Mouse (Mus musculus) lung, embryonic 14.5 days (tissue): ENCODE results near the gene Acox1. TPM values are rescaled to one million over a fixed set of nuclear protein-coding genes. Genes with fewer than 3 reads are reported as not detected.
A peak's percentile ranks its signal among the peaks of the same experiment; 100 is the strongest.

Source experiments
- ATAC-seq: fragments of 200-750 bp; cut with Nextera tagmentation; 2 replicates; pipeline ENCODE4 v1.8.0; 2017; ENCODE audit warnings: mild to moderate bottlenecking, moderate TSS enrichment, moderate library complexity; ENCODE audit not compliant: insufficient read depth
- DNase-seq: peaks from one replicate; pipeline ENCODE4 v3.0.0-alpha.2; 2015
- H3K27ac ChIP-seq: fragments of 300-500 bp; sonication (generic); 2 replicates; pipeline ENCODE4 v1.5.1; 2014; ENCODE audit warnings: low read depth, mild to moderate bottlenecking, moderate library complexity
- H3K27me3 ChIP-seq: fragments of 300-500 bp; sonication (generic); 2 replicates; pipeline ENCODE4 v1.6.1; 2014; ENCODE audit warnings: low read length, control low read depth; ENCODE audit not compliant: insufficient read depth
- H3K36me3 ChIP-seq: fragments of 300-500 bp; sonication (generic); 2 replicates; pipeline ENCODE4 v1.6.1; 2014; ENCODE audit warnings: control low read depth; ENCODE audit not compliant: insufficient read depth
- H3K4me1 ChIP-seq: fragments of 300-500 bp; sonication (generic); 2 replicates; pipeline ENCODE4 v1.6.1; 2014; ENCODE audit warnings: antibody characterized with exemption, control low read depth; ENCODE audit not compliant: insufficient read depth
- H3K4me2 ChIP-seq: fragments of 300-500 bp; sonication (generic); 2 replicates; pipeline ENCODE4 v1.6.1; 2014; ENCODE audit warnings: mild to moderate bottlenecking
- H3K4me3 ChIP-seq: fragments of 300-500 bp; sonication (generic); 2 replicates; pipeline ENCODE4 v1.5.1; 2014; ENCODE audit warnings: low read depth, low read length
- H3K9ac ChIP-seq: fragments of 300-500 bp; sonication (generic); 2 replicates; pipeline ENCODE4 v1.6.1; 2014
- H3K9me3 ChIP-seq: fragments of 300-500 bp; sonication (generic); 2 replicates; pipeline ENCODE4 v1.6.1; 2016; ENCODE audit warnings: low read depth, low read length, control low read depth
- CTCF ChIP-seq: IDR thresholded peaks from 2 replicates; pipeline ENCODE4 v1.5.1; 2016; ENCODE audit warnings: antibody characterized with exemption, low read depth
- WGBS: fragments of 180-500 bp; shearing (Covaris S2); extraction: QIAGEN DNeasy Blood & Tissue Kit; methylation state at CpG from one replicate; pipeline ENCODE4 v1.1.7; 2014; 5-methylcytosine and 5-hydroxymethylcytosine counted together
- polyA plus RNA-seq: library from polyadenylated mRNA; unstranded; fragments of >200 nt; fragmentation: Nextera tagmentation; extraction: Ambion mirVana; gene quantifications from 2 replicates; pipeline ENCODE4 v1.2.1, GENCODE M21; 2014

Acox1 gene
- polyA plus RNA-seq, 1 experiment from 2014 or later: 22.1 TPM

GRCm38 (mm10) chr11:116221931-116222739 lies 23.3 kb upstream of the Acox1 start:
- no peak overlapping the region for H3K27ac ChIP-seq
- 15% methylated on average over 53 of the region's 53 CpGs for WGBS
- H3K4me3 ChIP-seq: peak overlapping the region; percentile 35
- peak overlapping the region; percentile 13; the same call in 1 of the 2 replicates for H3K9ac ChIP-seq
- H3K9me3 ChIP-seq: peaks cover 4% of the 10 kb centered on the region; the same call in 1 of the 2 replicates
- H3K27me3 ChIP-seq: peaks cover 32% of the 10 kb centered on the region
- H3K36me3 ChIP-seq: 0 out of 2 replicates have a peak, but pooled peaks cover 4% of the 10 kb centered on the region
- TF ChIP-seq CTCF: peak; percentile 7; the same call in 1 of the 2 replicates
- H3K4me1 ChIP-seq: peaks cover 11% of the 10 kb centered on the region
- no peak for ATAC-seq
- H3K4me2 ChIP-seq: peak overlapping the region; percentile 70
- peak; percentile 56 for DNase-seq

DNA sequence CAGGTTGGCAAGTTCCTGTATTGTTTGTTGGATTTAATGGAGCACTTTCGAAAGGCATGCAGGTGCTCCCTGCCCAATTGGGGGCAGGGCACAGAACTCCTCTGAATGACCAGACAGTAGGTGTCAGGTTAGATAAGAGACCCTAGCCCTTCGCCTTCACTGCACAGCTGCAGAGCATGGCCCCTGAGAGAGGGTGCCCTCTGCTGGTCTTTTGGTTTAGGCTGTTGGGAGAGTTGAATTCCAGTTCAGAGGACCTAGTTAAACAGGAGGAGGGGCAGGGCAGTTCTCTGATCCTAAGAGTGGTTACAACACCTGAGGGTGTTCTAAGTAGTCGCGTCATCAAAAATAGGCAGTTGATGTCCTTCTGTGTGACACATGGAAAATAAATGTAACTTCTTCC lies 21.0 kb upstream of the Acox1 start:
- Histone ChIP-seq H3K9ac (no peak overlapping the region), H3K27me3 (peaks cover 32% of the 10 kb centered on the region), H3K9me3 (peaks cover 4% of the 10 kb centered on the region; the same call in 1 of the 2 replicates), H3K27ac (peak overlapping the region; percentile 89), H3K4me2 (no peak overlapping the region), H3K36me3 (0 out of 2 replicates have a peak, but pooled peaks cover 4% of the 10 kb centered on the region), H3K4me1 (peaks cover 11% of the 10 kb centered on the region), H3K4me3 (no peak overlapping the region)
- 0 out of 2 replicates have a peak, but pooled peaks have one; percentile 18 for ATAC-seq
- DNase-seq: peak; percentile 85
- peak; percentile 80 for TF ChIP-seq CTCF
- WGBS: 20% methylated on average over 4 of the region's 4 CpGs

GRCm38 (mm10) chr11:116218737-116219400 lies 20.0 kb upstream of the Acox1 start:
- peak; percentile 91 for ATAC-seq
- H3K27me3 ChIP-seq: peaks cover 28% of the 10 kb centered on the region
- peaks cover 11% of the 10 kb centered on the region for H3K4me1 ChIP-seq
- 0 out of 2 replicates have a peak, but pooled peaks cover 4% of the 10 kb centered on the region for H3K36me3 ChIP-seq
- TF ChIP-seq CTCF: no peak
- peak; percentile 96 for DNase-seq
- no peak overlapping the region for H3K9ac ChIP-seq
- H3K27ac ChIP-seq: peak overlapping the region; percentile 89
- 33% methylated on average over 7 of the region's 7 CpGs for WGBS
- peaks cover 4% of the 10 kb centered on the region; the same call in 1 of the 2 replicates for H3K9me3 ChIP-seq
- 0 out of 2 replicates have a peak overlapping the region, but pooled peaks have one; percentile 25 for H3K4me2 ChIP-seq
- no peak overlapping the region for H3K4me3 ChIP-seq

GRCm38 (mm10) chr11:116218263-116218662 lies 19.4 kb upstream of the Acox1 start:
- no peak for TF ChIP-seq CTCF
- Histone ChIP-seq H3K27ac (peak overlapping the region; percentile 87), H3K27me3 (peaks cover 22% of the 10 kb centered on the region), H3K4me1 (peaks cover 11% of the 10 kb centered on the region), H3K4me3 (no peak overlapping the region), H3K9me3 (peaks cover 4% of the 10 kb centered on the region; the same call in 1 of the 2 replicates), H3K36me3 (0 out of 2 replicates have a peak, but pooled peaks cover 4% of the 10 kb centered on the region), H3K4me2 (0 out of 2 replicates have a peak overlapping the region, but pooled peaks have one; percentile 25), H3K9ac (no peak overlapping the region)
- 60% methylated on average over 2 of the region's 2 CpGs for WGBS
- no peak for ATAC-seq
- DNase-seq: no peak

- WGBS: 71% methylated on average over 11 of the region's 11 CpGs
- Histone ChIP-seq H3K27me3 (peaks cover 5% of the 10 kb centered on the region; the same call in 1 of the 2 replicates), H3K9ac (no peak overlapping the region), H3K4me3 (no peak overlapping the region), H3K9me3 (peaks cover 1% of the 10 kb centered on the region; the same call in 1 of the 2 replicates), H3K4me1 (peaks cover 11% of the 10 kb centered on the region), H3K36me3 (no peaks in the 10 kb centered on the region), H3K27ac (no peak overlapping the region), H3K4me2 (no peak overlapping the region)
- ATAC-seq (no peak), DNase-seq (no peak)
- no peak for TF ChIP-seq CTCF
These were observed 17.7 kb upstream of the Acox1 start for GRCm38 (mm10) chr11:116216549-116216948.

GRCm38 (mm10) chr11:116215991-116216390 lies 17.1 kb upstream of the Acox1 start:
- ATAC-seq: no peak
- no peak overlapping the region for H3K27ac ChIP-seq
- no peak overlapping the region for H3K4me3 ChIP-seq
- H3K9me3 ChIP-seq: no peaks in the 10 kb centered on the region
- no peak overlapping the region for H3K4me2 ChIP-seq
- WGBS: 90% methylated on average over 6 of the region's 6 CpGs
- no peak for TF ChIP-seq CTCF
- no peak overlapping the region for H3K9ac ChIP-seq
- no peak for DNase-seq
- H3K4me1 ChIP-seq: peaks cover 11% of the 10 kb centered on the region
- no peaks in the 10 kb centered on the region for H3K36me3 ChIP-seq
- H3K27me3 ChIP-seq: no peaks in the 10 kb centered on the region
